Mouse (Mus musculus) heart, postnatal 0 days (tissue): ENCODE measurements at regions not wholly inside any gene's neighbourhood (a gene's known extent, or its start where the extent isn't known, plus 50 kb on each side); places are given as distances from the start of the nearest gene placed in this dataset.
"Not testable (repeated sequence)": the region's sequence is repeated elsewhere in the genome, so short reads cannot be mapped to it uniquely, and the experiment has no call there.

Experiments used
- ATAC-seq: fragments of 200-750 bp; cut with Nextera tagmentation; 2 replicates; pipeline ENCODE4 v1.8.0; 2017; ENCODE audit warnings: low read depth, moderate number of reproducible peaks, moderate library complexity; ENCODE audit not compliant: insufficient read depth
- DNase-seq: peaks from one replicate; pipeline ENCODE4 v3.0.0-alpha.2; 2016; ENCODE audit warnings: low spot score
- H3K27ac ChIP-seq: fragments of 300-500 bp; sonication (generic); 2 replicates; pipeline ENCODE4 v1.5.1; 2014; ENCODE audit warnings: low read depth, mild to moderate bottlenecking
- H3K27me3 ChIP-seq: fragments of 300-500 bp; sonication (generic); 2 replicates; pipeline ENCODE4 v1.6.1; 2014; ENCODE audit warnings: low read length, mixed read lengths; ENCODE audit not compliant: control insufficient read depth, insufficient read depth
- H3K36me3 ChIP-seq: fragments of 300-500 bp; sonication (generic); replicated peaks from 2 replicates; pipeline ENCODE4 v1.6.1; 2014; ENCODE audit warnings: low read length, mixed read lengths; ENCODE audit not compliant: control insufficient read depth, insufficient read depth
- H3K4me1 ChIP-seq: fragments of 300-500 bp; sonication (generic); 2 replicates; pipeline ENCODE4 v1.6.1; 2014; ENCODE audit warnings: antibody characterized with exemption; ENCODE audit not compliant: control insufficient read depth, insufficient read depth
- H3K4me2 ChIP-seq: fragments of 300-500 bp; sonication (generic); 2 replicates; pipeline ENCODE4 v1.6.1; 2014; ENCODE audit warnings: low read depth, mild to moderate bottlenecking, low read length, moderate library complexity
- H3K4me3 ChIP-seq: fragments of 300-500 bp; sonication (generic); 2 replicates; pipeline ENCODE4 v1.5.1; 2014; ENCODE audit warnings: low read depth, low read length
- H3K9ac ChIP-seq: fragments of 300-500 bp; sonication (generic); replicated peaks from 2 replicates; pipeline ENCODE4 v1.6.1; 2014; ENCODE audit warnings: low read depth, low read length, mixed read lengths
- H3K9me3 ChIP-seq: fragments of 300-500 bp; sonication (generic); replicated peaks from 2 replicates; pipeline ENCODE4 v1.6.1; 2016; ENCODE audit warnings: low read length; ENCODE audit not compliant: control insufficient read depth
- CTCF ChIP-seq: IDR thresholded peaks from 2 replicates; pipeline ENCODE4 v1.5.1; 2016; ENCODE audit warnings: antibody characterized with exemption, control low read depth, low read depth
- EP300 ChIP-seq: IDR thresholded peaks from 2 replicates; pipeline ENCODE4 v1.6.1; 2016; ENCODE audit warnings: antibody characterized with exemption, low read depth
- WGBS: fragments of 180-500 bp; shearing (Covaris S2); extraction: QIAGEN DNeasy Blood & Tissue Kit; methylation state at CpG from one replicate; pipeline ENCODE4 v1.1.7; 2014; 5-methylcytosine and 5-hydroxymethylcytosine counted together

- peak; percentile 55 for TF ChIP-seq CTCF
- TF ChIP-seq EP300: no peak
- Histone ChIP-seq H3K4me3 (no peak overlapping the region), H3K36me3 (peaks cover 3% of the 10 kb centered on the region; the same call in 1 of the 2 replicates), H3K4me2 (no peak overlapping the region), H3K9me3 (no peaks in the 10 kb centered on the region), H3K4me1 (no peaks in the 10 kb centered on the region), H3K27me3 (no peaks in the 10 kb centered on the region), H3K9ac (no peak overlapping the region), H3K27ac (no peak overlapping the region)
- ATAC-seq: 0 out of 2 replicates have a peak, but pooled peaks have one; percentile 24
- 55% methylated on average over 9 of the region's 9 CpGs for WGBS
- peak; percentile 51 for DNase-seq
Observed at GRCm38 (mm10) chrX:50619919-50620318, 191.6 kb upstream of the Olfr1324 start.

GRCm38 (mm10) chrX:50618936-50619335 lies 190.6 kb upstream of the Olfr1324 start:
- WGBS: 50% methylated on average over 4 of the region's 4 CpGs
- Histone ChIP-seq H3K36me3 (peaks cover 3% of the 10 kb centered on the region; the same call in 1 of the 2 replicates), H3K9me3 (no peaks in the 10 kb centered on the region), H3K4me1 (no peaks in the 10 kb centered on the region), H3K27me3 (no peaks in the 10 kb centered on the region), H3K4me2 (no peak overlapping the region), H3K27ac (no peak overlapping the region), H3K9ac (no peak overlapping the region), H3K4me3 (no peak overlapping the region)
- TF ChIP-seq CTCF (no peak), EP300 (no peak)
- ATAC-seq (no peak), DNase-seq (no peak)

- not testable (repeated sequence) for ATAC-seq, H3K4me1 ChIP-seq, H3K9me3 ChIP-seq, DNase-seq, H3K27me3 ChIP-seq, H3K27ac ChIP-seq, H3K36me3 ChIP-seq, H3K9ac ChIP-seq
- 62% methylated on average over 8 of the region's 8 CpGs for WGBS
- Histone ChIP-seq H3K4me3 (0 out of 2 replicates have a peak overlapping the region, but pooled peaks have one; percentile 4), H3K4me2 (peak overlapping the region; percentile 25; the same call in 1 of the 2 replicates)
- TF ChIP-seq CTCF: peak; percentile 38
Observed at GRCm38 (mm10) chrX:50616920-50617319, 188.6 kb upstream of the Olfr1324 start.

GRCm38 (mm10) chrX:50614874-50615273 lies 186.6 kb upstream of the Olfr1324 start:
- not testable (repeated sequence) for H3K9me3 ChIP-seq, DNase-seq, H3K36me3 ChIP-seq, H3K27ac ChIP-seq, H3K9ac ChIP-seq, H3K27me3 ChIP-seq, H3K4me1 ChIP-seq
- peak; percentile 71 for ATAC-seq
- peak overlapping the region; percentile 33; the same call in 1 of the 2 replicates for H3K4me2 ChIP-seq
- WGBS: 62% methylated on average over 3 of the region's 3 CpGs
- peak overlapping the region; percentile 31; the same call in 1 of the 2 replicates for H3K4me3 ChIP-seq
- peak; percentile 58 for TF ChIP-seq CTCF

- 0 out of 2 replicates have a peak, but pooled peaks have one; percentile 42 for ATAC-seq
- H3K27ac ChIP-seq, H3K4me1 ChIP-seq, H3K9me3 ChIP-seq, H3K9ac ChIP-seq, DNase-seq, H3K27me3 ChIP-seq, H3K36me3 ChIP-seq: not testable (repeated sequence)
- 58% methylated on average over 6 of the region's 6 CpGs for WGBS
- peak overlapping the region; percentile 31; the same call in 1 of the 2 replicates for H3K4me3 ChIP-seq
- TF ChIP-seq CTCF: peak; percentile 50
- H3K4me2 ChIP-seq: peak overlapping the region; percentile 33; the same call in 1 of the 2 replicates
Observed at GRCm38 (mm10) chrX:50614367-50614766, 186.1 kb upstream of the Olfr1324 start.
